Mouse (Mus musculus) lung, adult 2 months (tissue): ENCODE results near the gene Nutf2-ps1. TPM values are rescaled to one million over a fixed set of nuclear protein-coding genes. Genes with fewer than 3 reads are reported as not detected.

ENCODE experiments used
- DNase-seq: peaks from one replicate; pipeline ENCODE4 v3.0.0; 2022
- H3K4me1 ChIP-seq: fragments of 200-500 bp; 2 replicates; pipeline ENCODE4 v1.6.1; 2011; ENCODE audit warnings: low read length; ENCODE audit not compliant: control insufficient read depth, insufficient read depth
- H3K4me3 ChIP-seq: fragments of 200-500 bp; replicated peaks from 2 replicates; pipeline ENCODE3; 2011; ENCODE audit warnings: low read depth, mild to moderate bottlenecking, control low read depth, low read length; ENCODE audit errors: extremely low read depth
- CTCF ChIP-seq: fragments of 200-500 bp; IDR thresholded peaks from 2 replicates; pipeline ENCODE4 v1.5.1; 2011; ENCODE audit warnings: mild to moderate bottlenecking, low read length, control low read depth; ENCODE audit not compliant: insufficient read depth
- POLR2A ChIP-seq: fragments of 200-500 bp; IDR thresholded peaks from 2 replicates; pipeline ENCODE4 v1.6.1; 2011; ENCODE audit warnings: low read depth, mild to moderate bottlenecking, control low read depth, low read length, borderline replicate concordance; ENCODE audit errors: extremely low read depth
- WGBS: fragments of 180-500 bp; shearing (Covaris S2); methylation state at CpG from one replicate; pipeline ENCODE4 v1.1.7; 2018; 5-methylcytosine and 5-hydroxymethylcytosine counted together
- polyA plus RNA-seq: library from polyadenylated mRNA; depleted of rRNA; stranded (reverse); fragments of >200 nt; gene quantifications from 2 replicates; pipeline ENCODE4 v1.2.3, GENCODE M21; 2012

Gene Nutf2-ps1
- polyA plus RNA-seq, 1 experiment: 92.3 TPM

- no peak for DNase-seq
- TF ChIP-seq CTCF: no peak
- no peak for TF ChIP-seq POLR2A
- WGBS: 76% methylated on average over 4 of the region's 4 CpGs
- Histone ChIP-seq H3K4me1 (no peaks in the 10 kb centered on the region), H3K4me3 (no peak overlapping the region)
Observed at GRCm38 (mm10) chr19:53571056-53571455, 17.8 kb downstream of the Nutf2-ps1 start.

GRCm38 (mm10) chr19:53568553-53568952 is 20.3 kb downstream of the Nutf2-ps1 start:
- no peaks in the 10 kb centered on the region for H3K4me1 ChIP-seq
- whole genome bisulfite sequencing: 72% methylated on average over 3 of the region's 3 CpGs
- no peak for DNase-seq
- TF ChIP-seq POLR2A: no peak
- no peak for TF ChIP-seq CTCF
- H3K4me3 ChIP-seq: no peak overlapping the region

DNA sequence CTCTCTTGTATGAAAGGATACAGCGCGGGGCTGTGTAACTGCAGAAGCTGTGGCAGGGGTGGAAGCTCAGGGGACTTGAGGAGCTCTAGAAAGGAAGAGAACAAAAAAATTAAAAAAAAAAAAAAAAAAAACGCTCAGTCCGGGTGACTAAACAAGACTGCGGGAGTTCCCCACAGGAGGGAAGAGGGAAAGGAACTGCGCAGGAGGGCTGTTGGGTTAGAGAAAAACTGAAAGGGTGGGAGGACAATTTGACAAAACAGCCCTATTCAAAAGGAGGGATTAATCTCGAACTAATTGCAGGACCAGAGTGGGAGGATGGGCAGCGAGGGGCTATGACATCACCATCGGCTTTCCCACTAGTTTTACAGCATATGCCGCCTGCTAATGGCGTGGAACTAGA is 21.0 kb downstream of the Nutf2-ps1 start:
- TF ChIP-seq CTCF: no peak
- no peak for TF ChIP-seq POLR2A
- H3K4me3 ChIP-seq: no peak overlapping the region
- H3K4me1 ChIP-seq: no peaks in the 10 kb centered on the region
- 55% methylated on average over 11 of the region's 11 CpGs for WGBS
- no peak for DNase-seq

- Histone ChIP-seq H3K4me3 (no peak overlapping the region), H3K4me1 (no peaks in the 10 kb centered on the region)
- no peak for DNase-seq
- 89% methylated on average over 14 of the region's 14 CpGs for WGBS
- no peak for TF ChIP-seq CTCF
- no peak for TF ChIP-seq POLR2A
Observed at GRCm38 (mm10) chr19:53565565-53566277, 23.1 kb downstream of the Nutf2-ps1 start.

GRCm38 (mm10) chr19:53564174-53564573 is 24.7 kb downstream of the Nutf2-ps1 start:
- DNase-seq: no peak
- H3K4me3 ChIP-seq: no peak overlapping the region
- no peaks in the 10 kb centered on the region for H3K4me1 ChIP-seq
- no peak for TF ChIP-seq POLR2A
- TF ChIP-seq CTCF: no peak
- 39% methylated on average over 4 of the region's 4 CpGs for WGBS

DNA sequence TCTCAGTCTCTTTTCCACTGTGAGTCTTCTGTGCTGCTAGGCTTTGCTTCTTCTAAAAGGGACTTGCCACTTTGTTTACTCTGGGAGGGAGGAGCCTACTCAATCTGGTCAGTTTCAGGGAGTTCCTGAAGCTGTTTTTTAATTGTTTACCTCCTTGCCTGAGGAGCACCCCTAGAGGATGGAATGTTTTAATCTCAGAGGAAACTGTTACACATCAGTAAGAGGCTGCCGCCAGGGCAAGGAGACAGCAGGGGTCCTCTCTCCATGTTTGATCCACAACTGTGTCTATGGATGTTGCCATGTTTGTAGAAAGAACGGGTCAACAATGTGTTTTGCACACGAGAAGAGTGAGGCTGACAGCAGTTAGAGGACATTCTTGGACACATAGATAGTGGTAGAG is 28.4 kb downstream of the Nutf2-ps1 start:
- H3K4me3 ChIP-seq: no peak overlapping the region
- 84% methylated on average over 3 of the region's 3 CpGs for WGBS
- H3K4me1 ChIP-seq: no peaks in the 10 kb centered on the region
- DNase-seq: no peak
- TF ChIP-seq POLR2A (no peak), CTCF (no peak)

- H3K4me3 ChIP-seq: no peak overlapping the region
- no peak for DNase-seq
- H3K4me1 ChIP-seq: no peaks in the 10 kb centered on the region
- TF ChIP-seq CTCF (no peak), POLR2A (no peak)
- WGBS: 29% methylated on average over 20 of the region's 20 CpGs
Observed at GRCm38 (mm10) chr19:53557267-53557936, 31.5 kb downstream of the Nutf2-ps1 start.

- DNase-seq: no peak
- H3K4me3 ChIP-seq: no peak overlapping the region
- no peaks in the 10 kb centered on the region for H3K4me1 ChIP-seq
- 37% methylated on average over 6 of the region's 6 CpGs for WGBS
- TF ChIP-seq POLR2A: no peak
- TF ChIP-seq CTCF: no peak
Observed at GRCm38 (mm10) chr19:53556841-53557240, 32.0 kb downstream of the Nutf2-ps1 start.

GRCm38 (mm10) chr19:53554981-53555616 is 33.8 kb downstream of the Nutf2-ps1 start:
- no peak overlapping the region for H3K4me3 ChIP-seq

More at GRCm38 (mm10) chr19:53554981-53555616, 33.8 kb downstream of the Nutf2-ps1 start:
- no peaks in the 10 kb centered on the region for H3K4me1 ChIP-seq
- TF ChIP-seq CTCF (no peak), POLR2A (no peak)
- WGBS: 51% methylated on average over 5 of the region's 5 CpGs
- DNase-seq: no peak
